Mouse (Mus musculus) liver, embryonic 14.5 days (tissue): Measurements from ENCODE around the gene Defb30.

Experiments
- CTCF ChIP-seq: IDR thresholded peaks from 2 replicates; pipeline ENCODE4 v1.5.1; 2016; ENCODE audit warnings: antibody characterized with exemption, low read depth, control low read depth
- EP300 ChIP-seq: IDR thresholded peaks from 2 replicates; pipeline ENCODE4 v1.6.1; 2016; ENCODE audit warnings: antibody characterized with exemption, low read depth

- no peak for TF ChIP-seq CTCF
- no peak for TF ChIP-seq EP300
These were observed 15.6 kb upstream of the Defb30 start for GRCm38 (mm10) chr14:63065391-63065790.
